Mouse (Mus musculus): ENCODE results near the gene 1700092M07Rik.
A peak's percentile ranks its signal among the peaks of the same experiment; 100 is the strongest.

Gene 1700092M07Rik

DNA sequence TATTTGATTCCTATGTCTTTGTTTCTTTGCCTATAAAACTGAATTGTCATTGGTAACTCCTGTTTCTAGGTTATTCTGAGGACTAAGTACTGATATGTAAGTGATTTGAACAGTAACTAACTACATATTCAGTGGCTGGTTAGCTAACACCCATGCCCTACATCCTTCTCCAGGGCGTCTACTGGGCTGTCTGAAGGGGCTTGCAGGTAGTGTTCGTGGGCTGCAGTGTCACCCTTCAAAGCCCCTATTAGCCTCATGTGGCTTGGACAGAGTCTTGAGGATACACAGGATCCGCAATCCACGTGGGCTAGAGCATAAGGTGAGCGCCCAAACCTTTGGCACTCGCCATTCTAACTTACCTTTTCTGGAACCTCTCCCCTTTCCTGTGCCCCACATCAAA lies 872 bp upstream of the 1700092M07Rik start:
- DNase-seq (ENCODE audit: low read depth in 1 of 2, low spot score in 2 of 2) = no peak

DNA sequence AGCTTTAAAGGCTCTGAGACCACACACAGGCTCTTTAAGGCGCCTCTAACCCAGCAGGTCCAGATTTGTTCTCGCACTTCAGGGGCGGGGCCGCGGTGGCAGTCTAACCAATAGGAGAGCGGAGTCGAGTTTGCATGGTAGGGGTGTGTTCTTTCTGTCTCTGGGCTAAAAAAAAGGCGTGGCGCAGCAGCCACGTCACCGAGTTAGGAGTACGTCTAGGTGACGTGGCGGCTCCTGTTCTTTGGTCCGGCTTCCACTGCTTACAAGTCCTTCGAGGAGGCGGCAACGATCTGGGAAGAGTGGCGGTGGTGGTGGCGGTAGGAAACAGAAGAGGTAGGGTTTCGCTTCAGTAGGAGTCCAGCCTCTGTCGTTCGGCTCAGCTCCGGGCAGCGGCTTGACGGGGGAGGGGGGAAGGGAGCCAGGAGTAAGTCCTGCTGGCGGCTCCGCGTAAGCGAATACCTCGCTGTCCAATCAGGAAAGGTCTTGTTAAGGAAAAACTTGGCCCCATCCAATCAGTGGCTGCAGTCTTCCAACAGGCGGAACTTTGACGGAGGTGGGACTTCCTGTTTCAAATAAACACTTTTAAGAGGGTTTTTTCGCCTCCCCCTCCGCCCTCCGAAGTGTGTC lies 838 bp downstream of the 1700092M07Rik start, which contains the start of gene Stx5a:
Gene Stx5a (plus strand): TSS at position 171 of the 627 bp plus-strand sequence.
- DNase-seq (ENCODE audit: low read depth in 1 of 2, low spot score in 2 of 2) = peak; percentile 91 to 92

DNA sequence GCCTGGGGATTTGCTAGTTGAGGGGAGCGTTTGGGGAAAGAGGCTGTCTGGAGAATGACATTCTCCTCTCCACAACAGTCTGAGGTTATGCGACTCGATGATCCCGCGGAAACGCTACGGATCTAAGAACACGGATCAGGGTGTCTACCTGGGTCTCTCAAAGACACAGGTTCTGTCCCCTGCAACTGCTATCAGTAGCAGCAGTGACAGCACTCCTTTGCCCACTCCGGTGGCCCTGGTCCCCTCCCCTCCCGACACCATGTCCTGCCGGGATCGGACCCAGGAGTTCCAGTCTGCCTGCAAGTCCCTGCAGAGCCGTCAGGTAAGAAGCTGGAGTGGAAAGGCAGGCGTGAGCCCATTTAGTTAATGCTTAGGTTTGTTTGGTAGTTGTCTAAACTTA lies 1.7 kb downstream of the 1700092M07Rik start:
- no peak for DNase-seq (ENCODE audit: low read depth in 1 of 2, low spot score in 2 of 2)

DNA sequence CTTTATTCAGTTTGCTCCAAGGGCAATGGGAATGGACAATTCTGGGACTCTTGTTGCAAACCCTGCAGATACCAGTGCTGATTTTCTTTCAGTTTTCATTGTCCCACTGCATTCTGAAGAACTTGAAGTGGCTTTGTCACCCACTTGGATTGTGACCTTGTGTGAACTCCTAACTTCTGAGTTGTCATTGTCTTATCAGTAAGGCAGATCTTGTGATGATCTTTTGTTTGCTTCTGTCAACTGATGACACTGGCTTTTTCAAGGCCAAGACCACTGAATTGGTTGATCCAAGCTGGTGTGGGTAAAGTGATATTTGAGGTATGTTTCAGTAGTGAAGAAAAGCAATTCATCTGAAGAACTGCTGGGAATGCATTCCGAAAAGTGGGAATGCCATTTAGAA lies 4.9 kb downstream of the 1700092M07Rik start:
- DNase-seq (ENCODE audit: low read depth in 1 of 2, low spot score in 2 of 2) = no peak

DNA sequence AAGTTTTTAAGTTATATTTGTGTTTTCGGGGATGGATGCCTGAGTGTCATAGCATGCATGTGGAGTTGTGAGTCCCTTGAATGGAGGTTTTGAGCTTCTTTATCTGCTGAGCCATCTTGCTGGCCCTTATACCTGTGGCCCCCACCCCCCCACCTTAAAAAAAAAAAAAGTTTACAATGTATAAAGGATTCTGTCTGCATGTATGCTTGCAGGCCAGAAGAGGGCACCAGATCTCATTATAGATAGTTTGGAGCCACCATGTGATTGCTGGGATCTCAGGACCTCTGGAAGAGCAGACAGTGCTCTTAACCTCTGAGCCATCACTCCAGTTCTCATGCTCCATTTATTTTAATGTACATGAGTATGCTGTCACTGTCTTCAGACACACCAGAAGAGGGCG lies 6.8 kb downstream of the 1700092M07Rik start:
- no peak for DNase-seq (ENCODE audit: low read depth in 1 of 2, low spot score in 2 of 2)

DNA sequence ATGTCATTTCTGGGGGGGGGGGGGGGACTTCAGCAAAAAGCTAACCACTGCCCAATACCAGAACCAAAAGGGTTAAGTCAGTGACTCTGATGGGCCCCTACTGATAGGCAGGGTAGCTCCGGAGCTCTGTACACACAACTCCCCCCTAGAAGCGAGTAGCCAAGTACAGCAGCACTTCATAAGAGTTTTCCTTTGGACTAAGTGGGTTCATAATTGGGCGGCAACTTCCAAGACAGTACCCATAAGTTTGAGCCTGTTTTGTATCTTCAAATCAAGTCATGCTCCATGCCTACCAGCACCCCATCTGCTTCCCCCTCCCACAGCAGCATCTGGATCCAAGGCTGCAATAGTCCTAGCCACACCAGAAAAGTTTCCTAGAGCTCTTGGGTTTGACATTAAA lies 15.1 kb downstream of the 1700092M07Rik start:
- DNase-seq (ENCODE audit: low read depth in 1 of 2, low spot score in 2 of 2) = no peak

DNA sequence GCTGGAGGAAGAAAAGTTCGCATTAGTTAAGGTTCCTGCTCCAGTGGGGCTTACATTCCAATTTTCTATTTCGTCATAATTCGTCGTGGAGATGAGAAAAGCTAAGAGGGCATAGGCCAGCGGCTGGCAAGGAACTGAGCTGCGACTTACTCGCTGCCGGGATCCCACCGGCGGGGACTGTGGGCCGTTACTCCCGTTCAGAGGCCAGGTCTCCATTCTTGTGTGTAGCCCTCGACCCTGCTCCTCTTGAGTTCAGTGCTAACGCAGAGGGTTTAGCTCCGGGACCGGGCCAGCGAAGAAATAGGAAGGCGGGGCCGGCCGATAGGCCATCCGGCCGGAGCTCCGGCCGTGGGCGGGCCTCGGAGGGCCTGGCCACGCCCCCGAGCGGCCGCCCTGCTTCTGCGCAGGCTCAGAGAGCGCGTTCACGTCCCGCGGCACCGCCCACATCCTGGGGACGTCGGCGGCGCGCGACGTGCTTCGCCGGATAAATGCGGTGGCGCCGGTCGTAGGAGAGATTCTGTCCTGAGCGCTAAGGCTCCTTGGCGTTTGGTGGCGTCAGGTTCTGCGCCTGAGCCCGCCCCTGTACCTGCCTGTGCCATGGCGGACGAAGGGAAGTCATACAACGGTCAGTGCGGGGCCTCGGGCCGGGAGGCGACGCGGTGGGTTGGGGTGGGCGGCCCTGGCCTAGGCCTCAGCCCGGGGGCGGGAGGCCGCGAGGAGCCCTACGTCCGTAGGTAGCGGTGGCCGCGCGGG lies 16.3 kb downstream of the 1700092M07Rik start, which contains the start of gene Nxf1:
Gene Nxf1 (plus strand): TSS at position 439 of the 753 bp plus-strand sequence.
- peak; percentile 62 to 86 for DNase-seq (ENCODE audit: low read depth in 1 of 2, low spot score in 2 of 2)

DNA sequence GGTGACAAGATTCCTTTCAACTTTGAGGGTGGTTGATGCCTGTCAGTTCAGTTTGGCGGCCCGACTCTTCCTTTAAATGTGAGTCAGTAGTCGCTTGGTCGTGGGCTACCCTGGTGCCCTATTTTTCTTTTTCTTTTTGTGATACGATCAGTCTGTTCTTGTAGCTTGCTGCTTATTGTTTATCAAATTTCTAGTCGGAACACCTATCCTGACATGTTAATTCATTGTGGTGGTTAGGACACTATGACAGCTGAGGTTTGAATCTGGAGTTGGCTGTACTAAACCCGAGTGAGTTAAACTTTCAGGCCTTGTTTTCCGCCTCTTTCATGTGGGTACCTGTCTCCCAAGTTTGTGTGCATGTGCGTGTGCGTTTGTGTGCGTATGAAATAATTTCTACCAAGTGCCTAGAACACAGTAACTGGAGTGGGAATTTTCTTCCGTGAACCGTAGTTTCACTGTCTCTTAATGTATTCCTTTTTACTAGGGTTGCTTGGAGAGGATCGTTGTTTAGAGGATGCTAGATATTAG lies 17.0 kb downstream of the 1700092M07Rik start:
- no peak for DNase-seq (ENCODE audit: low read depth in 1 of 2, low spot score in 2 of 2)

DNA sequence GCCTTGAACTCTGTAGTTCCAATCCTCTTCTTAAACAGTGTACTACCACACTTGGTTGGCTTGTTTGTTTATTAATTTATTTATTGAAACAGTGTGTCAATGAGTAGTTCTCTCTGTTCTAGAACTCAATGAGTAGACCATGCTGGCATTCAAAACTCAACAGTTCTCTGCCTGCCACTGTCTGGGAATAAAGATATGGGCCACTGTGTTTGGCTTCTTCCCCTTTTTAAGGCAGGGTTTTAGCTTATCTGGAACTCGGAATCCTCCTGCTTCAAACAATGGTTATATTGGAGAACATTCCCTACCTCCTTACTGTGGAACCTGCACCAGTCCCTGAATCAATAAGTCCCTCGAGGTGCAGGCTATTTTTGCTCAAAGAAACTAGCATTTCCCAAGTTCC lies 18.4 kb downstream of the 1700092M07Rik start:
- no peak for DNase-seq (ENCODE audit: low read depth in 1 of 2, low spot score in 2 of 2)

DNA sequence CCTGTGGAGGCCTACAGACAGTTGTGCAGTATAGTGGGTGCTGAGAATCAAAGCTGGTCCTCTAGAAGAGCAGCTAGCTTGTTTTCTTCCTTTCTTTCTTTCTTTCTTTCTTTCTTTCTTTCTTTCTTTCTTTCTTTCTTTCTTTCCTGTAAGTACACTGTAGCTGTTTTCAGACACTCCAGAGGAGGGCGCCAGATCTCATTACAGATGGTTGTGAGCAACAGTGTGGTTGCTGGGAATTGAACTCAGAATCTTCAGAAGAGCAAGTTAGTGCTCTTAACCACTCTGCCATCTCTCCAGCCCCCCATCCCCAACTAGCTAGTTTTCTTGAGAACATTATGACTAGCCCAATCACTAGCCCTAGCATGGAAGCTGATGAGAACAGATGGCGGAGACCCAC lies 20.2 kb downstream of the 1700092M07Rik start:
- DNase-seq (ENCODE audit: low read depth in 1 of 2, low spot score in 2 of 2) = no peak

DNA sequence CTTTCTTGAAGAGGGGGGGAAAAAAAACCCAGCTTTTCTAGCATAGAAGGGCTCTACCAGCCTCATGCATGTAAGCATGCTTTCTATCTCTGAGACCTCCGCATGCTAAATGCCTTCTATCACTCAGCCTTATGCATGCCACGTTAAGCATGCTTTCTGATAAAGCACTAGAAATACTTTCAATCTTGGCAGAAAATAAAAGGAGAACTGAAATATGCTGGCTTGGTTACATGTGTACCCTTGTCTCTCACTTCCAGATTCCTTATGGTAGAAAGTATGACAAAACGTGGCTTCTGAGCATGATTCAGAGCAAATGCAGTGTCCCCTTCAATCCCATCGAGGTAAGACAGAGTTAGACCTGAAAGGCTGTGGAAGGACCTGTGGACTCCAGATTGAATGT lies 22.8 kb downstream of the 1700092M07Rik start:
- no peak for DNase-seq (ENCODE audit: low read depth in 1 of 2, low spot score in 2 of 2)

DNA sequence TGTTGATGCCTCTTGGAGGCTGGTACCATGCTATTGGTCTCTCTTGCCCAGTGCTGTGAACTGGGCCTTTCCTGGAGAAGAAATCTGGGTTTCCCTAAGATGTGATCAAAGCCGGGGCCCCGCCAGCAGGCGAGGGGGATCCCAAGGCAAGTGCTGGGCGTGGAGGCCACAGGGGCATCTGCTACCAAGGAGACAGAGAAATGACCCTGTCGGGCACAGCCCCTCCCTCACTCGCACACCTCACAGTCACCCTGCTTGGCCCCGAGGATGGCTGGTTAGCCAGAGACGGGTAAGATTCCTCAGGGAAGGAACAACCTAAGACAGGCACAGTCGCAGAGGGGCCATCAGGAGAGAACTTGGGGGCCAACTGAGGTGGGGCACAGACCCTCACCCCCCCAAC lies 25.0 kb downstream of the 1700092M07Rik start:
- DNase-seq (ENCODE audit: low read depth in 1 of 2, low spot score in 2 of 2) = no peak

DNA sequence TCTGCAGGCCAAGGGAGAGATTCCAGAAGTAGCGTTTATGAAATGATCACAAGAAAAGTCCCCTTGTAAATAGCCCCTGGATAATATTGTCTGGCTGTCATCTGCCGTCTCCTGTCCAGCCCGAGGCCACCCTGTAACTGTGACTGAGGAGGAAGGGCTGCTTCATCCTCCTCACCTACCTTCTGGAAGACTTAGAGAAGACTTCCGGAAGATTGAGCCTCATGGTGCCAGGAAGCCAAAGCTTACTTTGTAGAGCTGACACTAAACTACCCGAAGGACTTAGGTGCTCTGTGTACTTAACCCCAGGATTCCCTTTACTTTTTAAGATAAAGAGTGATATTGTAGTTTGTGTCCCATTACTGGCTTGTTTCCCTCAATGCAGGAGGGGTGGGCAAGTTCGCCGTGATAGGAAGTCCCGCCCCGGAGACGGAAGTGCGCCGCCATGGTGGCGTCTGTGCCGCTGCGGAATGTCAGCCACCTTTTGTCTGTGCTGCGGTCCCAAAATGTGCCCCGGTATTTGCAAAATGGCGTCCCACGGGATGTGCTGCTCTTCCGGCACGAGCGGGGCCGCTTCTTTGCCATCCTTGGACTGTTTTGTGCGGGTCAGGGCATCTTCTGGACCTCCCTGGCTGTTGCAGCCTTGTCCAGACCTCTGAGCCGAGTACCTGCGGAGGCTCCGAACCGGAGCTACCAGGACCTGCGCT lies 30.2 kb downstream of the 1700092M07Rik start, which contains the start of gene Tmem223:
Gene Tmem223 (plus strand): TSS at position 430 of the 704 bp plus-strand sequence.
- peak; percentile 47 to 55 for DNase-seq (ENCODE audit: low read depth in 1 of 2, low spot score in 2 of 2)

DNA sequence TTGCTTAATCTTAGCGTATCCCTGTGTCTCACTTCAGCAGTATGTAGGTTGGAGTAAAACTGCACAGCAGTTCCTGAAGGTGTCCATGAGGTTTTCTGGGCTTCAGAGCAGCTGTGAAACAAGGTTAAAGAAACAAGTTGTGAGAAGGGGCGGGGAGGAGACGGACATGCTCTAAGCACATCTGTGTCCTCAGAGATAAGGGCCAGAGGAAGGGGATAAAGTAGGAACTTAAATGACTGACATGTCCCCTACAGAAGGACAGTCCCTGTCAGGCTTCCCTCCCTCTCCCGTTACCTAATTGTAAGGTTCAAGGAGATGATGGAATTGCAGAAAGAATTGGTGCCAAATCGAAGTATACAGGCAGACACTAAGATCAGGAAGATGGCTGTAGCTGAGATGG lies 32.5 kb downstream of the 1700092M07Rik start:
- DNase-seq (ENCODE audit: low read depth in 1 of 2, low spot score in 2 of 2) = no peak

DNA sequence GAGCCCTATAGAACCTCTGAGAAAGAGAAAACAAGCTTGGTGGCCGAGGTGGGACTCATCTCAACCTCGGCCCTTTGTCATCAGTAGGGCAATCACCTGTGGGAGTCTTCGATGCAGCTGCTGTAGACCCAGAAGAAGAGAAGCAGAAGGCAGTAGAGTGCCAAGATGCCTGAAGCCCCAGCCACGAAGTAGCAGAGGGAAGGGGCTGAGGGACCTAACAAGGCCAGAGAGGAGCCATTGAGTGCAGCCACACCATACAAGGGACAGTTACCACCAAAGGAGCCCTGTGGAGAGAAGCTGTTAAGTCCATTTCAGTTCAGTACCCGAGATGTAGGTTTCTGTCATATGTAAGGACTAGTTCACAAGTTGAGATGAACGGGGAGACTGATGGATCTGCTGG lies 32.9 kb downstream of the 1700092M07Rik start:
- DNase-seq (ENCODE audit: low read depth in 1 of 2, low spot score in 2 of 2) = no peak

DNA sequence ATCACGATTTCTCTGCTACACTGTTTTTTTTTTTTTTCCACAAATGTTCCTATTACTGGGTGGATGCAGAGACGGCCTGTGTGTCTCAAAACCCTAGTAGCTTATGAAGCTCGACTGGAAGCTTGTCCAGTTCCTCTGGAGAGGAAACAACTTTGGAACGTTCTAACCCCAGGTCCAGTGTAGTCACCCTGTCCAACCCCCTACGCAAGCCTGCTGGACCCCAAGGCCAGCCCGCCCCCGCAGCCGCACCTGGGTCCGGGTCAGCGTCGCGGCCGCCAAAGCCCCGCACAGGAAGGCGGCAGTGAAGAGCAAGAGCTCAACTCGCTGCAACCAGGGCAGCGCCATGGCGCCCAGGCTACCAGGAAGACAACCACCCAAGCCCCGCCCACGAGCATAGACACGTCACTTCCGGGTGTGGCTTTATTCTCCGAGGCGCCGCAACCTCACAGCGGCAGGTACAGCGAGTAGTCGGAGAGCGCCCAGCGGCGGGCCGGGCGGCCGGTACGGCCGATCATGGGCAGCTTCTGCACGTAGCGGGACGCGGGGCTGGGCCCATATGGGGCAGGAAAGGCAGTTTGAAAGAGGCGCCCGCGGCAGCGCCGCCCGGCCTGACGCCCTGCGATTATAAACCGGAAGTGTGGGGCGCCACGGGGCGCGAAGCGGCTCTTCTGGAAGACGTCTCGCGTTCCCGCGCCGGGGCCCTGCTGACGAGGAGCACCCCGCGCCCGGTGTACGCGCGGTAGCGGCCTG lies 33.7 kb downstream of the 1700092M07Rik start, which contains the start of gene Tmem179b:
Gene Tmem179b (minus strand): TSS at position 382 of the 750 bp plus-strand sequence.
- DNase-seq (ENCODE audit: low read depth in 1 of 2, low spot score in 2 of 2) = peak; percentile 87 to 95

DNA sequence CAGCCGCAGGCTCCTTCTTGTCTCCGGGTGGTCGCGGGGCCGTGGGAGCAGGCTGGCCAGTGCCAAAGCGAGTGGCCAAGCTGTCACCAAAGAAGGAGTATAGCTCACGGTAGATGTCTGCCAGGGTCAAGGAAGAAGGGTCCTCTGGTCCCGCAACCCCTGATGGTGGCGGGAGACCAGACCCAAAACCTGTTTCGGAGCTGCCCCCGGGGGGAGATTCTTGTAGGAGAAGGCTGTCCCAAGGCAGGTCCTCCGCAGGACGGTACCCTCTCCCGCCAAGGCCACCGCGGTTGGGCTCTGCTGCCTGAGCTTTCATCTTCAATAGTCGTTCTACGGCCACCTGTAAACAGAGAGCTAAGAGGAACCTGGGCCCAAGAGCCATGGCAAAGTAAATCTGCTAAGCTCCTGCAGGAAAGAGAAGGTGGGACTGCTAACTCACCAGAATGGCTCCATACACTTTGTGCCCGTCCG lies 34.5 kb downstream of the 1700092M07Rik start:
- DNase-seq (ENCODE audit: low read depth in 1 of 2, low spot score in 2 of 2) = no peak

DNA sequence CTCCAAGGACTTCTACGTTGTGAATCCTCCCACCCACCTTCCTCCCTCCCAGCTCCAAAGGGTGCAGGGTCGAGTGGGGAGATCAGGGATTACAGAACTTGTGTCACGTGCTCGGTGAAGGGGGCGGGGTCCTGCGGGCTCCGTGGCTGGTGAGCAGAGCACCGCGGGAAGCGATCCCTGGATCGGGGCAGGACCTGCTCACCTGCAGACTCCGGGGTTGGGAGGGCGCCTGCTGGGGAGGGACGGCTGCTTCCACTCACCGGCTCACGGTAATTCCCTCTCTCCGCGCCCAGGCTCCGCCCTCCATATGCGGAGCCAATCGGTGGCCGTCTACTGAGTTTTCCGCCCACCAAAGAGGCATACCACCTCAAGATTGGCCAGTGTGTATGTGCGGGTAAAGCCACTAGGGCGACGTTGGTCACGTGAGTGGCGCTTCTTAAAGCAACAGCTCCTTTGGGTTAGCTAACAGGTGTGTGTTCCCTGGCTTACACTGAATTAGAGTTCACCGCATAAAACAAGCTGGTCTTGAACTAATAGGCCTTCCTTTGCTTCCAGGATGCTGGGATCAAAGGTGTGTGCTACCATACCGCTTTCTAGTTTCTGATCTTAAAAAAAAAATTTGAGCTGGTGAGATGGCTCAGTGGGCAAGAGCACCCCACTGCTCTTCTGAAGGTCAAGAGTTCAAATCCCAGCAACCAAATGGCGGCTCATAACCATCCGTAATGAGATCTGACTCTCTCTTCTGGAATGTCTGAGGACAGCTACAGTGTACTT lies 45.7 kb downstream of the 1700092M07Rik start, which contains the start of gene Taf6l:
Gene Taf6l (minus strand): TSS at position 410 of the 774 bp plus-strand sequence.
- peak; percentile 75 to 82 for DNase-seq (ENCODE audit: low read depth in 1 of 2, low spot score in 2 of 2)

DNA sequence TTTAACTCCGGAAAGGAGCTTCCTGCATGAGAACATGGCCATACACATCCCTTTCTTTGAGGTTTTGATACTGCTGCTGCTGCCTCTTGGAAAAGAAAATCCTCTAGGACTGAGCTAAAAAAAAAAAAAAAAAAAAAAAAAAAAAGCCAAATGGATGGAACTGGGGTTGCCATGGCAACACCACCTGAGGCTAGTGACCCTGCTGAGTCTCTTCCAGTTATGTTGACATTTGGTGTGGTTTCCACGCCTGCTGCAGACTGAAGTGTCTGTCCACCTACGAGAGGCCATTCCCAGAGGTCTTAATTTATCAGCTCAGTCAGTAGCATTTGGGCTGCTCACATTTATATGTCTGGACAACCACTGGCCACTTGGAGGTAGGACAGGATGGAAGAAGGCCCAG lies 48.0 kb downstream of the 1700092M07Rik start:
- DNase-seq (ENCODE audit: low read depth in 1 of 2, low spot score in 2 of 2) = no peak

DNA sequence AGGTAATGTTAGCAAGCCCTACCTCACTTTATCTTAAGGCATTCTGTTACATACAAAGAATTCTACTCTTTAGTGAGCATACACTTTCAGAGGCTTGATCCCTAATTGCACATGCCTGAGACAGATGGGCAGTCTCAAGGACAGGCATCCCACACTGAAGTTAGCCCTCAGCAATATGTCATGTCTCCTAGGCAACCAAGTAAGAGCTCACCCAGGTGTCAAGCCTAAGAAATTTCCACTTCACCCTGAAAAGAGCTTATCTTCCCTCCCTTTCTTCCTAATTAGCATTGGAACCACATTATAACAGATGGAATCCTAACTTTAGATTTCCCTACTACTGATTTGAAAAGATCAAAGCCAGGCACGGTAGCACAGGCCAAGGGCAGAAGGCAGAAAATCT lies 48.7 kb downstream of the 1700092M07Rik start:
- DNase-seq (ENCODE audit: low read depth in 1 of 2, low spot score in 2 of 2) = no peak

Measured in monocyte, adult 2 months (primary cell).